Mouse (Mus musculus) layer of hippocampus, adult 9-10 months (tissue): ENCODE measurements around the gene Armt1.
"Not testable (repeated sequence)": the region's sequence is repeated elsewhere in the genome, so short reads cannot be mapped to it uniquely, and the experiment has no call there.

Source experiments
- DNase-seq: peaks from one replicate; pipeline ENCODE4 v3.0.0; 2022; ENCODE audit warnings: low spot score

Armt1 gene

DNA sequence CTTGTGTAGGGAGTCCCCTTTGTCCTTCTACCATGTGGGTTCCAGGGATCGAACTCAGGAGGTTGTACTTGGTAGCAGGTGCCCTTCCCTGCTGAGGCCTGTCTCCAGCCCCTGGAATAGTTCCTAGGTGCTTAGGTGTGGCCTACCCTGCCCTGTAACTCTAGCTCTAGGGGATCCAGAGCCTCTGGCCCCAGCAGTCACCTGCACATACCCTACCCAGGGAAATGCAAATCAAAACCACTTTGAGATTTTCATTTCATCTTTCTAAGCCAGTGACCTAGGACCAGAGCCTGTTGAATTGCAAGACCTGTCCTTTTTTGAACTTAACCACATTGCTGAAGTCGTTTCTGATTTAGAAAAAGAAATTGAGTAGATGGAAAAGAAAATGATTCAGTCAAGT is 1.6 kb downstream of the Armt1 start:
- DNase-seq = not testable (repeated sequence)

DNA sequence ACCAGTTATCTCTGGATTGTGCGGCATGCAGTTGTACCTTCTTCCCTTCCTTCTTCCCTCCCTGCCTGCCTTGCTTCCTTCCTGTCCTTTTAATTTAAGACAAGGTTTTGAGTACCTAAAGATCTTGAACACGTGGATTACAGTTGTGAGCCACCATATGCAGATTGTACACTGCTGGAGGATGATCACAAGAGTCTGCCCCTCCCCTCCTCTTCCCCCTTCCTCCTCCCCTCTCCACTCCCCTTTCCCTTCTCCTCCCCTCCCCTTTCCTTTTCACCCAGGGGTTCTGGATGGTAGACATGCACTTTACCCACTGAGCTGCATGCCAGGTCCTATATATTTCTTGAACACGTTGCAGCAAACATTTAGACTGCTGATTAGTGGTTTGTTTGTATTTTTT is 3.1 kb downstream of the Armt1 start:
- DNase-seq = no peak

DNA sequence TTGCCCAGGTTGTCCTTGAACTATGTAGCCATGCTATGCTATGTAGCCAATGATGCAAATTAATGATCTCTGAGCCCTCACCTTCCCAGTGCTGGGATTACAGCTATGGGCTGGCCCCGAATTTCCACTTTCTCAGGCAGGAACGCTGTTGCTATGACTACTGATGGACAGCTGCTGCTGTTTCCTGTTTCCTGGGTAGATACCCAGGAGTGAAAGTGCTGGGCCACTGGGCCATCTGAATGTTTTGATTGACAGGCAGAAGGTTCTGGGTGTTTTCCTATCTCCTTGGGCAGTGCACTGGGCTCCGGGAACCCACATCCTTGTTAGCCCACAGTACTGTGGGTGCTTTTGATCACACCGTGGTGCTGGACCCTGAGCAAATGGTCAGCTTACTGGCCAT is 24.1 kb downstream of the Armt1 start:
- no peak for DNase-seq

DNA sequence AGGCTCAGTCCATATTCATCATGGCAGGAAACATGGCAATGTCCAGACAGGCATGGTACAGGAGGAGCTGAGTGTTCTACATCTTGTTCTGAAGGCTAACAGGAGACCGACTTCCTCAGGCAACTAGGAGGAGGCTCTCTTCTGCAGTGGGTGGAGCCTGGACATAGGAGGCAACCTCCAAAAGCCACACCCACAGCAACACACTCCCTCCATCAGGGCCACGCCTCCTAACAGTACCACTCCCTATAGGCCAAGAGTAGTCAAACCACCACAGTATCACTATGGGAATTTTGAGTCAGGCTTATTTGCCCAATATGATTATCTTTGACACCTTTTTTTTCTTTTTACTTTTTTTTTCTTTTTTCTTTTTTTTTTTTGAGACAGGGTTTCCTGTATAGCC is 27.9 kb downstream of the Armt1 start:
- no peak for DNase-seq

DNA sequence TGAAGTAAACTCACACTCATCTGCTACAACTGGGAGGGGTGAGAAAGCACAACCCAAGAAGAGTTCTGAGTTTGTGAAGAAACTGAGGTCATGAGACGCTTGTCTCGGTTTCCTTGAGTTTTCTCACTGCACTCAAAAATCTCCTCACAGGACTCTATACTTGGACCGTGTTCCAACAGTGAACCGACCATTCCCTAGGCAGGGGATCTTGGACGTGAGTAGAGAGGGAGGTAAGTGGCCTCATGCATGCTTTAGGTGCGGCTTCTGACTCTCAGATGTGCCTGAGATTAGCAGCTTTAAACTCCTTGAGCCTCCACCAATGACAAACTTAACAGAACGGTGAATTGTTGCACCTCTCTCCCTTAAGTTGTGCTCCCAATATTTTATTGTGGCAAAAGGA is 33.5 kb downstream of the Armt1 start:
- no peak for DNase-seq

DNA sequence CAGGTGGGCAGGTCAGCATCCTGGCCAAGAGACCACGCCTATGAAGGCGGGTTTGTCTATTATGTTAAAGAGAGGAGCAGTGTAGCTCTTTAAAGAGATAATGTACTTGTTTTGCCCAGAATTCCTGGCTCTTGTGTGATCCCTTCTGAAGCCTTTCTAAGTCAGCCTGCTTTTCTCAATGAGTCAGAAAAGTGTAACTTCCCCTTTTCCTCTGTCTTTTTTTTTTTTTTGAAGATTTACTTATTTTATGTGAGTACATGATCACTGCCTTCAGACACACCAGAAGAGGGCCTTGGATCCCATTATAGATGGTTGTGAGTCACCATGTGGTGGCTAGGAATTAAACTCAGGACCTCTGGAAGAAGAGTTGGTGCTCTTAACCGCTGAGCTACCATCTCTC is 37.1 kb downstream of the Armt1 start:
- DNase-seq = no peak

DNA sequence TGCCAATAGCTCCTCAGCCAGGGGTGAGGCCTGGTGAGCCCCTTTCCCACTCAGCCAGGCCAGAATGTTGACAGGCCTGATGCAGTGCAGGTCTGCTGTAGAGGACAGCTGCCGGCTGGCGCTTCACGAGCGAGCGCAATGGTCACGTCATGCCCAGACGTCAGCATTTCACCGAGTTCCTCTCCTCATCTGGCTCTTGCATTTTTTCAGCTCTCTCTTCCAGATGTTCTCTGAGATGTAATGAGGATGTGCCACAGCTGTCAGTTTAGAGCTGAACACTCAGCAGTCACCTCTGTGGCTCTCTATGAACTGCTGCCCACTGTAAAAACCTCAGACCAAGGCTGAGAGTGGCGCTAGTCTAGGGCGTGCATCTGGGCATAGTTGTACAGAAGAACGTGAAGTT is 41.3 kb downstream of the Armt1 start:
- DNase-seq = no peak

DNA sequence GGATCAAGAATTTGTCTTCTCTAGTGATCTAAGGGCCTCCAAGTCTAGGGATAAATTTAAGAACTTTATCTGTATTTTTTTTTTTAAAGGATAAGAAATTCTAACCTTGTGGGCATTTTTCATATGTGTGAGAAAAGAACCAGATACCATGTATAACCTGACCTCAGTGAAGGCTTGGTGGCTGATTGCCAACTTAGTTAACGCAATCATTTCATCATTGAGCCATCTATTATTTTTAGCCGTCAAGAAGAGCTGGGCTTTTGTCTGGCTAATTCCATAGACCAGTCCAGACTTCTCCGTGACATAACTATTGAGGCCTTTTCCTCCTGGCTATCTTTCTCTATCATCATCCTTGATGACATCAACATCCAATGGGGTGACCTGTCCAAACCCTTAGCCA is 43.2 kb downstream of the Armt1 start:
- no peak for DNase-seq

DNA sequence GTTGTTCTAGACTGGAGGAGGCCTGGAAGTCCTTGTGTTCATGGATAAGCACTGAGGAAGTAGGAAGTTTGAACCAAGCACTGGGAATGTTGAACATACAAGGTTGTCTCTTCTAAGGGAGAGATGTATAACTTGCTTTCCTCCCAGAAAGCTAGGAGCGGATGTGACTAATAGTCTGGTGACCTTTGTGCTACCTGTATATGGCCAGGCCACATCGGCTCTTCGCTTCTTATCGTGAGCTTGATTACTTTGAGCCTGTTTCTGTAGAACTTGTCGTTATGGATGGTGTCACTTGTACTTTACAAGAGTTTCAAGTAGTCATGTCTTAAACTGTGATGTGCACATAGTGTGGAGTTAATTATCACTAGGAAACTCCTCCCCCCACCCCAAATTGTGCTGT is 44.3 kb downstream of the Armt1 start:
- no peak for DNase-seq

DNA sequence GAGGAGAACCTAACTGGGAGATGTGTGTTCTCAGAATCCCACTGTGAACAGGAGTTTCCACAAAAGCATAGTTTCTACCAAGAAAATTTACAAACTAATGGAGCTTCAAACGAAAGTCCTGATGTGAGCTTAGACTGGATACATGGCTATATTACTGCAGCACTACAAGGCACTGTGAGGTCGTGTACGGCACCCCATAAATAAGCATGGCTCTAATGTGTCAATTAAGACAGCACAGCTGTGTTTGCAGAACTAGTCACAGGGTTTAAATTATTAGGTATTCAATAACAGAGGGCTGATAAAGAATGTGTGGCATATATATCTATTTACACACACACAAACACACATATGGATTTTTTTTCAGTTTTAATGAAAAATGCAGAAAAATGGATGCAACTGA is 48.7 kb downstream of the Armt1 start:
- no peak for DNase-seq

DNA sequence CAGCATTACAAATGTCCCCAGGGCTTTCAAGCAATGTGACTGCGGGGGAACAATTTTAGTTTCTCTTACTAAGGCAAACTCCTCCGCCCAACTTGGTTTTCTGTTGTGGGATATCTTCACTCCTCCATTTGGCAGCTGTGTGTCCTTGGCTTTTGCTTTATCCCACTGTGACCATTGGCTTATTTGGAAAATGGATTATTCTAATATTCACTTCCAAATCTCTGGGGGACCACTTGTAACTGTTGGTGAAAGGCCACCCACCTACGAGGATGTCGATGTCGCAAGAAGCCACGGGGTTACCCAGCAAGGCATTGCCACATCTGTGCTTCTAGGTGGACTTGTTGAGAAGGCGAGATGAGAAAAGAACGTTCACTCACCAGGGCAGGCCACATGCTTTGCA is 49.4 kb downstream of the Armt1 start:
- no peak for DNase-seq

DNA sequence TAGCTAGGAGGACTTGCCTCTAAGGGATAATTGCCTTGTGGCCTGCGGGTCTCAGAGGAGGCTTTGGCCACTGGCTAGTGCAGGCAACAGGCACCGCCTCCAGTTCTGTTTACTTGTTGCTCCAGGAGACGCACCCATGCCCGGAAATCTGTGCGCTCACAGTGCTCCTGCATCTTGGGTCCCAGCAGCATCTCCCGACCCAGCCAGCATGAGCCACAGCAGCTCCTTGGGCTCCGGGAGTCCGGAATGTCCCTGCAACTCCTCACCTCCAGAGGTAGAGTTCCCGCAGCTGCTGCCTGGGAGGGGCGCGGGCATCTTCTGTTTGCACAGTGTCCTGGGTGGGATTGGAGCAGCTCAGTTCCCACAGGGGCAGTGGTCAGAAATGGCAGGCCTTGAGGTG is 50.1 kb downstream of the Armt1 start, which contains the start of gene Ccdc170:
Ccdc170 (plus strand) TSS at position 148 of the 400 bp plus-strand sequence.
- no peak for DNase-seq

DNA sequence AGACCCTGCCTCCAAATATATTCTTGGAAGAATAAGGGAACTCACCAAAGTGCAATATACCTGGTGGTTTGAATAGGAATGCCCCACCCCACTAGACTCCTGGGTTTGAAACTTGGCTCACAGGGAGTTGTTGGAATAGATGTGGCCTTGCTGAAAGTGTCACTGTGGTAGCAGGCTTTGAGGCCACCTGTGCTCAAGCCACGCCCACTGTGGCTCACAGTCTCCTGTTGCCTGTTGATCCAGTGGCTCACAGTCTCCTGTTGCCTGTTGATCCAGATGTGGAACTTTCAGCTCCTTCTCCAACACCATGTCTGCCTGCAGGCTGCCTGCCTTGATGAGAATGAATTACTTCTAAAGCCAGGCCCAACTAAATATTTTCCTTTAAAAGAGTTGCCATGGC is 51.6 kb downstream of the Armt1 start:
- no peak for DNase-seq

DNA sequence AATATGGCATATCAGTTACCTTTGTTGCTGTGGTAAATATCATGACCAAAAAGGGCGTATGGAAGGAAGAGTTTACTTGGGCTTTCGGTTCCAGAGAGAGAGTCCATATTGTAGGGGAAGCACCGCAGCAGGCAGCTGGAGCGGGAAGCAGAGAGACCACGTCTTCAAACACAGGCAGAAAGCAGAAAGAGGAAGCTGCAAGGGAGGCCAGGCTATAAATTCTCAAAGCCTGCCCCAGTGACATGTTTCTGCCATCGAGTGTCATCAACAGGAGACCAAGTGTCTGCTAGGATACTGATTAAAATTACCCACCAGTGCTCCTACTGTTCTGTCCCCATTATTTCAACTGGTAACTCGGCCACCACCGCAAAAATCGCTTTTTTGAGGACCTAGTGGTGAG is 52.7 kb downstream of the Armt1 start:
- no peak for DNase-seq

DNA sequence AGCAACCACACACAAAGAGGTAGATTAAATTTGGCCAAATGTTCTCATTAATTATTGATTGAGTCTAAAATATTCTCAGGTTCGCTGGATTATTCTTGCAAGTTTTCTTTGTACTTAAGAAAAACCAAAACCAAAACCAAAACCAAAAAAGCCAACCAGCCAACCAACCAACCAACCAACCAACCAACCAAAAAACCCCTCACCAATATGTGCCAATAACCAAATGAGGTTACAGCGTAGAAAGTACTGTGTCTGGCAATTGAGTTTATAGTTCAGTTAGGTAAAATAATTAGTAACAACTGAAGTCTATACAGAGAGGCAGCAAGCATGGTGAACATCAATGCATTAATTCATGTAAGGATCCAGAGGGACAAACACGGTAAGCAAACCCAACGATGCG is 57.6 kb downstream of the Armt1 start:
- no peak for DNase-seq

DNA sequence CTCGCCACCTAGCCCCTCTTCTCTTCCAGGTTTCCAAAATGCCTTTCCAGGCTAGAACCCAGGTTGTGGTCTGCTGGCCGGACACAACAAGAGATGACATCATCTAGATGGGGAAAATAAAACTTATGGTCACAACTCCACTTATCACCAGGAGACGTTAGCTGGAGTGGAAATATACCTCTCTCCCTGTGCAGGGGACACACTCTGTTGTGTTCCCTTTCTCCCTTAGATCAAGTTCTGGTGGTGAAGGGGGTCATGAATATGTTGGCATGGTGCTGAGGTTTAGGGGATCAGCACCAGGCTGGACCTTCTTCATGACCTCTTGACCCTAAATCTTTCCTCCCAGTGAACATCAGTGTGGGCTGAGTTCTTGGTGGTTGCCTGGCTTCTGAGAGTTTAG is 59.0 kb downstream of the Armt1 start:
- no peak for DNase-seq

DNA sequence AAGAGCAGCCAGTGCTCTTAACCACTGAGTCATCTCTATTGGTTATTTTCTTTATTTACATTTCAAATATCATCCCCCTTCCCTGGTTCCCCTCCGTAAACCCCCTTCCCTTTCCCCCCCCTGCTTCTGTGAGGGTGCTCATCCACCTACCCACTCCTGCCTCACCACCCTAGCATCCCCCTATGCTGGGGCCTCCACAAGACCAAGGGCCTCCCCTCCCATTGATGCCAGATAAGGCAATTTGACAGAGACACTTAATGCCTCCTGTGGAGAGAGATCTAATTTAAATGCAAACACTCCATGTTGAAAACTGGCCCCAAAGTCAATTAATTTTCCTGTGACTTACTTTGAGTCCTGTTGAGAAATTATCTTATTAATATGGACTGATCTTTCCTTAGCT is 59.8 kb downstream of the Armt1 start:
- DNase-seq = no peak

DNA sequence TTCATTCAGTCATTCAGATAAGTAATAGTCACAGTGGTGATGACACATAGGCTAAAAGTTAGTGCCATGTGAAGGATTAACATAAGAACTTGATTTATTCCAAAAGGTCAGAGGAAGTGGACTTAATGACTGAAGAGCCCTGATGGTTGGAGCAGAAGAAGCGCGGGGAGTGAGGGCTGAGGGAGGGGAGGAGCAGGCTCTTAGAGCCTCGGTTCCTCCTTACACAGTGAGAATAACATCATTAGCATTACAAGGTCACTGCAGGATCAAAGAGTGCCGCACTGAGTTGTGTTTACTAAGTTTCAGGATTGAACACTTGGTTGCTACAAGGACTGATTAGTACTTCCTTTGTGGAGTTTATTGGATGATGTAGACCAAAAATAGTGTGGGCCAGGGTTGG is 60.6 kb downstream of the Armt1 start:
- no peak for DNase-seq

DNA sequence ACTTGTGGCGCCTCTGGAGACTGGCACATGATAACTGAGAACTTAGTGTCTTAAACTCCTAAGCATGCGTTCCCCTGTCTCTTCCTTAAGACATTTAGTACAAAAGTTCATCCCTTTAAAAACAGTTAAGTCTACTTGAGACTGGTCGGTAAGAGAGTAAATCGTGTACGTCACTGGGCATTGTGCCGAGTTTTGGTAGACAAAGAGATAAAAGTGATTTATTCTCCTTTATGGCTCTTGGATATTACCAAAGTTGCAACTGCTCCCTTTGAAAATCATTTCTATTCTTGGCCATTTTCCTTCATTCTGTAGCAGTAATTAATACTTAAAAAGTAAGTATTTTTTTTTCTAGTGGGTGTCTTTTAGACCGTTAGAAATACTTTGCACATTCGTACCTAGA is 71.0 kb downstream of the Armt1 start:
- DNase-seq = no peak
